Mouse (Mus musculus): Measurements from ENCODE around the gene Tmem126b. TPM values are rescaled to one million over a fixed set of nuclear protein-coding genes. Genes with fewer than 3 reads are reported as not detected.

Tmem126b gene
- polyA plus RNA-seq, 1 experiment from 2014 or later, result 37.1 TPM

DNA sequence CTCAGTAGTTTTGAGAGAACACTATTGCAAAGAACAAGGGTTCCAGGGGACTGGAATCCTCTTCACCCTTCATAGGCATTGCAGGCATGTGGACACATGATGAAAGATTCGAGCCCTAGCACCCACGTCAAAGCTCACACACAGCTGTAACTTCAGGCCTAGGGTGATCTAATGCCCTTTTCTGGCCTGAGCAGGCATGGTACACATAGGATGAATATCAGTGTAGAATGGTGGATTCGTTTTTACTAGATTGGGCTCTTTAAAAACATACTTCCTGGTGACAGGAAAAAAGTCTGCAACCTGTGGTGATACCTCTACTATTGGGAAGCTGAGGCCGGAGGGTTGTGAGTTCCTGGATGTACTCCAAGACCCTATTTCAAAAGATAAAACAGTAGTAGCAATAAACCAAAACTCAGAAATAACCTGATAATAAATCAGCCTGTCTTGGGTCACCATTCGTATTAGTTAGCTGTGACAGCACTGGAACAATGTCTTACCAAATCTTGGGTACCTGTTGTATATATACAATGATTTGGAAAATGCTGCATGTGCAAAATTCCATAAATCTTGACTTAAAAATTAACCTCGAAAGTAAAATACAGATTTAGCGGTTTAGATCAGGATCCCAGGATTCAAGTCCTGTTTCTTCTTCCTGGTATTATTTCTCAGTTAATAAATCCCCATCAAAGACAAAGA lies 19.5 kb downstream of the Tmem126b start:
- Histone ChIP-seq H3K27ac (no peak overlapping the region; the same call in 1 of the 2 replicates), H3K27me3 (no peaks in the 10 kb centered on the region), H3K9me3 (no peaks in the 10 kb centered on the region), H3K4me3 (replicated peaks) (peak overlapping the region; percentile 72), H3K4me2 (peak overlapping the region; percentile 66), H3K36me3 (peaks cover 31% of the 10 kb centered on the region), H3K9ac (replicated peaks) (peak overlapping the region; percentile 74), H3K4me1 (replicated peaks) (peaks cover 10% of the 10 kb centered on the region)
- WGBS, result 32% methylated on average over 7 of the region's 7 CpGs
- ATAC-seq (ENCODE audit: insufficient number of reproducible peaks, insufficient read depth, low FRiP score, low TSS enrichment, low read depth), result no peak

DNA sequence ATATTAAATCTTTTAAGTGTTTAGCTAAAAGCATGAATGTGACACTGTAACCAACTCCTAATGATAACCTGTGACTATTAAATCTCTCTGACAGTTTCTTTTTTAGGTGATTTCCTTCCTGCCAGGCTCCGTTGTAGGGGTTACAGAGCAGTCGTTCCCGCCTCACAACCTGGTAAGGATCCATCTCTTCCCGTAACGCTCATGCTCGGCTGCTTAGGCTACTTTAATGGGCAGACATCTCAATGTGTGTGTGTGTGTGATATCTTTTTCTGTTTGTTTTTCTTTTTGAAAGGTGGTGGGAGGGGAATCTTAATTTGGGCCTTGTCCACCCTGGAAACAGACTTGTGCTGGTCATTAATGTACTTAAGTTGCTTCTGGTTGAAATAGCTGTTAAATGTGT lies 31.6 kb downstream of the Tmem126b start:
- Histone ChIP-seq H3K36me3 (peaks cover 14% of the 10 kb centered on the region), H3K4me1 (replicated peaks) (0 out of 2 replicates have a peak, but pooled peaks cover 3% of the 10 kb centered on the region), H3K27me3 (no peaks in the 10 kb centered on the region), H3K9me3 (no peaks in the 10 kb centered on the region), H3K27ac (peak overlapping the region; percentile 99; the same call in 1 of the 2 replicates), H3K4me2 (peak overlapping the region; percentile 95), H3K4me3 (replicated peaks) (peak overlapping the region; percentile 96), H3K9ac (replicated peaks) (peak overlapping the region; percentile 99)
- WGBS, result 0% methylated on average over 6 of the region's 6 CpGs
- no peak for ATAC-seq (ENCODE audit: insufficient number of reproducible peaks, insufficient read depth, low FRiP score, low TSS enrichment, low read depth)

DNA sequence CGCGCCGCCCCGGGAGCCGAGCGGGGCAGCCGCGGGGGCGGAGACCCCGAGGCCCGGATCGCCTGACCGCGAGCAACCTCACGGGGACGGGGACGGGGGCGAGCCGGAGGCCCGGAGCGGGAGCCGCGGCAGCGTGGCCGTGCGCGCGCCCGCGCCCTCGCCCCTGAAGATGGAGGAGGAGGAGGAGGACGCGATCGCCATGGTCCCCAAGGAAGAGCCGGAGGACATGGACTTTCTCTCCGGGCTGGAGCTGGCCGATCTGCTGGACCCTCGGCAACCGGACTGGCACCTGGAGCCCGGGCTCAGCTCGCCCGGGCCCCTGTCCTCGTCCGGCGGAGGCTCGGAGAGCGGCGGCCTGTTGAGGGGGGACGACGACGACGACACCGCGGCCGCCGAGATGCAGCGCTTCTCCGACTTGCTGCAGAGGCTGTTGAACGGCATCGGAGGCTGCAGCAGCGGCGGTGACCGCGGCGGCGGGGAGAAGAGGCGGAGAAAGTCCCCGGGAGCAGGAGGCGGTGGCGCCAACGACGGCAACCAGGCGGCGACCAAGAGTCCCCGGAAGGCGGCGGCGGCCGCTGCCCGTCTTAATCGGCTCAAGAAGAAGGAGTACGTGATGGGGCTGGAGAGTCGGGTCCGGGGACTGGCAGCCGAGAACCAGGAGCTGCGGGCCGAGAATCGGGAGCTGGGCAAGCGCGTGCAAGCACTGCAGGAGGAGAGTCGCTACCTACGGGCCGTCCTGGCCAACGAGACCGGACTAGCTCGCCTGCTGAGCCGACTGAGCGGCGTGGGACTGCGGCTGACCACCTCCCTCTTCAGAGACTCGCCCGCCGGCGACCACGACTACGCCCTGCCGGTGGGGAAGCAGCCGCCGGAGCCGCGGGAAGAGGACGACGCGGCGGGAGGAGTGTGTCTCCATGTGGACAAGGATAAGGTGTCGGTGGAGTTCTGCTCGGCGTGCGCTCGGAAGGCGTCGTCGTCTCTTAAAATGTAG lies 32.4 kb downstream of the Tmem126b start:
- H3K4me2 ChIP-seq, result peak overlapping the region; percentile 95
- peak overlapping the region; percentile 99 for H3K27ac ChIP-seq
- peak overlapping the region; percentile 99 for H3K9ac ChIP-seq (replicated peaks)
- H3K4me3 ChIP-seq (replicated peaks), result peak overlapping the region; percentile 96
- ATAC-seq (ENCODE audit: insufficient number of reproducible peaks, insufficient read depth, low FRiP score, low TSS enrichment, low read depth), result peak; percentile 59
- H3K36me3 ChIP-seq, result peaks cover 11% of the 10 kb centered on the region
- H3K4me1 ChIP-seq (replicated peaks), result 0 out of 2 replicates have a peak, but pooled peaks cover 3% of the 10 kb centered on the region
- no peaks in the 10 kb centered on the region for H3K27me3 ChIP-seq
- no peaks in the 10 kb centered on the region for H3K9me3 ChIP-seq
- WGBS, result under 1% methylated on average over 113 of the region's 123 CpGs

DNA sequence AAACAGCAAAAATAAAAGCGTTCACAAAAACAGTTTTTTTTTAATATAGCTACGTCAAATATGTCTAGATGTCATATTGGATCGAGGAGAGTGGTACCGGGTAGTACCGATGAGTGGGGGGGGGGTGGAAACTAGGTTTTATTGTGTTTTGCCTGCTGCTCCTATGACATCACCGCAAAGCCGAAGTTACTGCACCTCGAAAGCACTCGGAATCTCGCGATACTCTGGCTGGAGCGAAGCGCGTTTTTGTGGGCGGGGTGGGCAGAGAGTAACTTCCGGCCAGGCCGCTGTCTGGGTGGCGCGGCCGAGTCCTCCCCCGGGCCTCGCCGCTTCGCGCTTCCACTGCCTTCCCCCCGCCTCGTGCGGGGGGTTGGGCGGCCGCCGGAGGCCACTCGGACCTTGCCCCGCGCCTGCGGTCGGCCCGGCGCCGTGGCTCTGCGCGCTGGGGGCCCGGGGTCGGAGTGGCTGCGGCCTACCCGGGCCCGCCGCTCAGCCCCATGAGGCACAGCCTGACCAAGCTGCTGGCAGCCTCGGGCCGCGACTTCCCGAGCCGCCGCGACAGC lies 33.2 kb downstream of the Tmem126b start, which contains the start of gene Crebzf:
Gene Crebzf, plus strand, starts transcription at position 212 of the 563 bp plus-strand sequence.
- under 1% methylated on average over 52 of the region's 54 CpGs for WGBS
- no peaks in the 10 kb centered on the region for H3K9me3 ChIP-seq
- H3K27ac ChIP-seq, result peak within 1 kb of the TSS; percentile 99
- peak within 1 kb of the TSS; percentile 99 for H3K9ac ChIP-seq (replicated peaks)
- H3K4me1 ChIP-seq (replicated peaks), result 0 out of 2 replicates have a peak, but pooled peaks cover 3% of the 10 kb centered on the region
- peaks cover 6% of the 10 kb centered on the region for H3K36me3 ChIP-seq
- ATAC-seq (ENCODE audit: insufficient number of reproducible peaks, insufficient read depth, low FRiP score, low TSS enrichment, low read depth), result peak; percentile 93
- H3K4me2 ChIP-seq, result peak within 1 kb of the TSS; percentile 95
- no peaks in the 10 kb centered on the region for H3K27me3 ChIP-seq
- H3K4me3 ChIP-seq (replicated peaks), result peak within 1 kb of the TSS; percentile 96

DNA sequence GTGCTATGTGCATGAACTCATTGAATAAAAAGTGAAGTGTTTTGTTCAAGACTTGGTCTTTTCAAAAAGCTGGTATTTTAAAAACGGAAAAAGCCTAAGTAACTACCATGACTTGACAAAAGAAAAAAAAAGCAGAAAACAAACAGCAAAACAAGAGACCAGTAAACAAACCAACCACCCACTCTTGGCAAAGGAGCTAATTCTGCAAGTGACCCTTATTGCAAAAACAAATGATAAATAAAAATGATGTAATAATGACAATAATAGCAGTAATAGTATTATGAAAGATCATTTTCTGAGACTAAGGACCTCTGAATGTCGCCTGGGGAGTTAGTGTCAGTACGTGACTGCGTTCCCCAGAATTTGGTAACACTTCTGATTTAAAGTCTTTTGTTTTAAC lies 33.7 kb downstream of the Tmem126b start:
- peak overlapping the region; percentile 95 for H3K4me2 ChIP-seq
- H3K9ac ChIP-seq (replicated peaks), result peak overlapping the region; percentile 99
- peaks cover under 1% of the 10 kb centered on the region; the same call in 1 of the 2 replicates for H3K36me3 ChIP-seq
- peak overlapping the region; percentile 96 for H3K4me3 ChIP-seq (replicated peaks)
- WGBS, result 13% methylated on average over 4 of the region's 4 CpGs
- ATAC-seq (ENCODE audit: insufficient number of reproducible peaks, insufficient read depth, low FRiP score, low TSS enrichment, low read depth), result peak; percentile 20; the same call in 1 of the 2 replicates
- H3K27me3 ChIP-seq, result no peaks in the 10 kb centered on the region
- H3K27ac ChIP-seq, result peak overlapping the region; percentile 25; the same call in 1 of the 2 replicates
- no peaks in the 10 kb centered on the region for H3K9me3 ChIP-seq
- 0 out of 2 replicates have a peak, but pooled peaks cover 3% of the 10 kb centered on the region for H3K4me1 ChIP-seq (replicated peaks)

DNA sequence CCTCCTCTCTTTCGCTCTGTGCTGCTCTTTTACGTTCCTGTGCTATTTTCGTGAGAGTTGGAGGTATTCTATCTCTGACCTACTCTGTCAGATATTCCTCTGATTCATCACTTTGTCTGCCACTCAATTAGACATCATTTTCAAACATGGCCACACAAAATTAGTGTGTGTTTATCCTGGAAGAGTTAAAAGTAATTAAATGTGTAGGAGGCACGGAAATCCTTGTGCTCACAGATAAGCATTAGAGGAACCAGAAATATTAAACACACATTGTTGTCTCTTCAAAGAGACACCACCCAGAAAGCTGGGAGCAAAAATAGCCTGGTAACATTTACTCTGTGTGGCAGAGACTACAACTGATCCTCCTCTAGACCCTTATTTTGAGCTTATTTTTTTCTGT lies 35.8 kb downstream of the Tmem126b start:
- Histone ChIP-seq H3K9ac (replicated peaks) (no peak overlapping the region), H3K27me3 (no peaks in the 10 kb centered on the region), H3K9me3 (no peaks in the 10 kb centered on the region), H3K36me3 (no peaks in the 10 kb centered on the region), H3K4me1 (replicated peaks) (no peaks in the 10 kb centered on the region), H3K4me3 (replicated peaks) (no peak overlapping the region), H3K4me2 (no peak overlapping the region), H3K27ac (no peak overlapping the region)
- WGBS, result 92% methylated on average over 4 of the region's 4 CpGs
- ATAC-seq (ENCODE audit: insufficient number of reproducible peaks, insufficient read depth, low FRiP score, low TSS enrichment, low read depth), result no peak

DNA sequence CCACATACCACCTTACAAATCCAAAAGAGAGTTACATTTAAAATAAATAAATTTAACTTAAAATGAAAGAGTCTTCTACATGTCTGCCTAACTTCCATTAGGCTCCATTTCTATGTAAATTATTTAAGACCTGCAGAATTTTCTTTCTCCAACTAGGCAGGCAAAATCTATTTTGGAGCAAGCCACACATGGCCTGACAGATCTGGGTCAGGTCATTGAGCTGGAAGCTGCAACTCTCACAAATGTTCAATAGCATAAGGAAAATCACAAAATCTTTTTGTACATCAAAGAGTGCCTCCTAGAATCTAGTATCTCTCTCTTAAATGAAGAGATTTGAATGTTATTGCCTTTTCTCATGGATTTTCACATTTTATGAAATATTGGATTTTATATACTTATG lies 43.6 kb downstream of the Tmem126b start:
- ATAC-seq (ENCODE audit: insufficient number of reproducible peaks, insufficient read depth, low FRiP score, low TSS enrichment, low read depth), result no peak
- H3K36me3 ChIP-seq, result no peaks in the 10 kb centered on the region
- H3K27ac ChIP-seq, result no peak overlapping the region

DNA sequence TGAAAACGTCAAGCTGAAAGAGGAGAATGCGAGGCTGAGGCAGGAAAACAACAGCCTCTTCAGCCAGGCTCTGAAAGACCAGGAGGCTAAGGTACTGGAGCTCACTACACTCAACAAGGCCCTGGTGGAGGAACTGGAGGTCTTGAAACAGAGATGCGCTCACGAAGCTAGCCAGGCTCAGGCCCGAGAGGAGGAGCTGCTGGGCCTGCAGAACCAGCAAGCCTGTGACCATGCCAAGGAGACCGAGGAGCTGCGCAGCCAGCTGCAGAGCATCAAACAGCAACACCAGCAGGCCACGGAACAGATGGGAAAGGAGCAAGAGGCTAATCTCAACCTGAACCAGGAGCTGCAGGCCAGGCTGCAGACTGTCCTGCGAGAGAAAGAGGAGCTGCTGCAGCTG lies 48.8 kb downstream of the Tmem126b start:
- H3K9ac ChIP-seq (replicated peaks), result no peak overlapping the region; the same call in 1 of the 2 replicates
- no peaks in the 10 kb centered on the region for H3K4me1 ChIP-seq (replicated peaks)
- peak overlapping the region; percentile 62; the same call in 1 of the 2 replicates for H3K4me2 ChIP-seq
- H3K27ac ChIP-seq, result no peak overlapping the region
- peak overlapping the region; percentile 37 for H3K4me3 ChIP-seq (replicated peaks)
- 68% methylated on average over 9 of the region's 9 CpGs for WGBS
- ATAC-seq (ENCODE audit: insufficient number of reproducible peaks, insufficient read depth, low FRiP score, low TSS enrichment, low read depth), result no peak
- H3K27me3 ChIP-seq, result no peaks in the 10 kb centered on the region
- H3K36me3 ChIP-seq, result no peaks in the 10 kb centered on the region
- H3K9me3 ChIP-seq, result no peaks in the 10 kb centered on the region

More for the DNA sequence above, 43.6 kb downstream of the Tmem126b start:
- H3K27me3 ChIP-seq, result no peaks in the 10 kb centered on the region
- H3K4me2 ChIP-seq, result no peak overlapping the region
- H3K9me3 ChIP-seq, result no peaks in the 10 kb centered on the region
- H3K4me3 ChIP-seq (replicated peaks), result no peak overlapping the region
- no peak overlapping the region for H3K9ac ChIP-seq (replicated peaks)
- no peaks in the 10 kb centered on the region for H3K4me1 ChIP-seq (replicated peaks)

DNA sequence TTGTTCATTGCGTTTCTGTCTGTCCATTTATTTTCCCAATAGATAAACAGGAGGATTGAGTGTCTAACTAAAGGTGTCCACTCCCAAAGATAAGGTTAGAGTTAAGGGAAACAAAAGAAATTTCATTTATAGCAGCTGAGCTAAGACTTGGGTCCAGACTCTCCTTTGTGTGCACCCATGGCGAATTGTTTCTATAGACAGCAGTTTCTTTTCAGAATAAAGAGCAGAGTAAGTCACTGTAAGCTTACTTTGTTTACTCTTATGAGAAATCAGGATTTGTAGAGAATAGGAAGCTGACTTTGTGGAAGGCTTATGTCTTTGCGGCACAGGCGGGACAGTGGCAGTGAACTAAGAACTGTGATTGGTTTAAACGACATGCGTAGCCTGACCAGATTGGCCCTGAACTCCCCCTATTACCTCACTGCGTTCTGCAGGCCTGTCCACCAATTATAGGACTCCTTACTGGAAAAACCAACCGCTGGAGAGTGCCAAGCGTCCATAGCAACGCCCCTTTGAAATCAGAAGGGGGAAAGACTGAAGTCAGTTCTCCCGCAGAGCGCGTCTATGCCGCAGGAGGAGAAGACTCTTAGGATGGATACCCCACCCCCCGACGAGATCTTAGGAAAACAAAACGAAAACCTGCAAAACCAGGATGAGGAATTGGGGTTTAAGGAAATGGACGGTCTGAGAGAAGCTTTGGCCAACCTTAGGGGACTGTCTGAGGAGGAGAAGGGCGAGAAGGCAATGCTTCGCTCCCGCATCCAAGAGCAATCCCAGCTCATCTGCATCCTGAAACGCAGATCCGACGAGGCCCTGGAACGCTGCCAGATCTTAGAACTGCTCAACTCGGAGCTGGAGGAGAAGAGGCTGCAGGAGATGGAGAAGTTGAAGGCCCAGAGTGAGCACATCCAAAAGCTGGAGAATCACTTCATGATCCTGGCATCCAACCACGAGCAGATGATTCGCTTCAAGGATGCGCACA lies 49.5 kb downstream of the Tmem126b start, which contains the start of gene Ccdc89:
Gene Ccdc89, plus strand, starts transcription at position 558 of the 982 bp plus-strand sequence.
- no peak within 1 kb of the TSS for H3K27ac ChIP-seq
- 24% methylated on average over 29 of the region's 29 CpGs for WGBS
- H3K9ac ChIP-seq (replicated peaks), result peak within 1 kb of the TSS; percentile 50
- H3K36me3 ChIP-seq, result no peaks in the 10 kb centered on the region
- peak within 1 kb of the TSS; percentile 62 for H3K4me2 ChIP-seq
- no peaks in the 10 kb centered on the region for H3K4me1 ChIP-seq (replicated peaks)
- ATAC-seq (ENCODE audit: insufficient number of reproducible peaks, insufficient read depth, low FRiP score, low TSS enrichment, low read depth), result peak; percentile 100
- peak within 1 kb of the TSS; percentile 37 for H3K4me3 ChIP-seq (replicated peaks)
- H3K9me3 ChIP-seq, result no peaks in the 10 kb centered on the region
- H3K27me3 ChIP-seq, result no peaks in the 10 kb centered on the region
